Mouse (Mus musculus) lung, adult 2 months (tissue): ENCODE measurements around the gene Wdr62.

Experiments used
- CTCF ChIP-seq: fragments of 200-500 bp; IDR thresholded peaks from 2 replicates; pipeline ENCODE4 v1.5.1; 2011; ENCODE audit warnings: mild to moderate bottlenecking, low read length, control low read depth; ENCODE audit not compliant: insufficient read depth
- POLR2A ChIP-seq: fragments of 200-500 bp; IDR thresholded peaks from 2 replicates; pipeline ENCODE4 v1.6.1; 2011; ENCODE audit warnings: low read depth, mild to moderate bottlenecking, control low read depth, low read length, borderline replicate concordance; ENCODE audit errors: extremely low read depth

- no peak for TF ChIP-seq CTCF
- TF ChIP-seq POLR2A, result no peak
Observed at GRCm38 (mm10) chr7:30265531-30265930, 14.7 kb downstream of the Wdr62 start.
